Mouse (Mus musculus) thymus, postnatal 10 days (tissue): ENCODE data around the gene Gmfg.

Source experiments
- DNase-seq, 2 experiments: peaks; one replicate each; pipeline ENCODE4 v3.0.0; 2021; ENCODE audit warnings: low spot score in 2 of 2

Gene Gmfg

DNA sequence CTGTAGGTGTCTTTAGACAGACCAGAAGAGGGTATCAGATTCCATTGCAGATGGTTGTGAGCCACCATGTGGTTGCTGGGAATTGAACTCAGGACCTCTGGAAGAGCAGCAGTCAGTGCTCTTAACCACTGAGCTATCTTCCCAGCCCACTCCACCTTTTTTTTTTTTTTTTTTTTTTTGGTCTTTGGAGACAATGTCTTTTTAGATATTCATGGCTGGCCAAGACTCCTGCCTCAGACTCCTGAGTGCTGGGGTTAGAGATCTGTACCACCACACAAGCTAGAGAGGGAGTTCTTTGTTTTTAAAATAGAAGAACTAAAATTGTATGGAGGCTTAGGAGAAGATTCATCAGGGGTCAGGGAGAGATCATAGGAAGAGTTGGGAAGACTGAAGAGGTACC is 717 bp downstream of the Gmfg start:
- DNase-seq = no peak

DNA sequence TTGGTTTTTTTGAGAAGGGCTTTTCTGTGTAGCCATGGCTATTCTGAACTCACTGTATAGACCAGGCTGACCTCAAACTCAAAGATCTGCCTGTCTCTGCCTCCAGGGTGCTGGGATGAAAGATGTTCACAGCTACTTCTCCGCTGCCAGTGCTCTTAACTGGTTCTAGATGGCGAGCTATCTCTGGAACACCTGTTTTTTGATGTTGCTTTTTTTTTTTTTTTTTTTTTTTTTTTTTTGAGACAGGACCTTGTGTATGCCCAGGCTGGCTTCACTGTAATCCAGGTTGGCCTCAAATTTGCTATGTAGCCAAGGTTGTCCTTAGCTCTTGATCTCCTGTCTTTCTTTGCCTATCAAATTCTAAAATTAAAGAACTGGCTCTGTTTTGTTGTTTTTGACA is 1.5 kb downstream of the Gmfg start:
- DNase-seq = no peak

DNA sequence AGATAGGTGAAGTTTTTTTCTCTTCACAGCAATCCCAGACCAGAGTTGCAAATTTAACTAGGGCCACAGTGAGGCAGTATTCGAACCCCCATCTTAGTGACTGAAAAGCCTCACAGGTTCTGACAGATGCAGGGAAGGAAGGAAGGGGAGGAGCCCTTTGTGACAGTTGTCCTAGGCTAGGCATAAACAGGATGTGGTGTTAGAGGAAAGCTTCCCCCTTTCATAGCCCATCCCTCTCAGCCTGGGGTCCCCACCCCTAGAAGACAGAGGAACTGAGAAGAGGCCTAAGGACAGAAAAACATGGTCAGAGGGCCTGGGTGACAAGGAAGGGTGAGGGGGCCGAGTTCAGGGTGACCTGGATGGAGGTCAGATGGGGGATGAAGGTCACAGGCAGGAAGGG is 3.5 kb downstream of the Gmfg start:
- DNase-seq = peak; percentile 78 to 84

DNA sequence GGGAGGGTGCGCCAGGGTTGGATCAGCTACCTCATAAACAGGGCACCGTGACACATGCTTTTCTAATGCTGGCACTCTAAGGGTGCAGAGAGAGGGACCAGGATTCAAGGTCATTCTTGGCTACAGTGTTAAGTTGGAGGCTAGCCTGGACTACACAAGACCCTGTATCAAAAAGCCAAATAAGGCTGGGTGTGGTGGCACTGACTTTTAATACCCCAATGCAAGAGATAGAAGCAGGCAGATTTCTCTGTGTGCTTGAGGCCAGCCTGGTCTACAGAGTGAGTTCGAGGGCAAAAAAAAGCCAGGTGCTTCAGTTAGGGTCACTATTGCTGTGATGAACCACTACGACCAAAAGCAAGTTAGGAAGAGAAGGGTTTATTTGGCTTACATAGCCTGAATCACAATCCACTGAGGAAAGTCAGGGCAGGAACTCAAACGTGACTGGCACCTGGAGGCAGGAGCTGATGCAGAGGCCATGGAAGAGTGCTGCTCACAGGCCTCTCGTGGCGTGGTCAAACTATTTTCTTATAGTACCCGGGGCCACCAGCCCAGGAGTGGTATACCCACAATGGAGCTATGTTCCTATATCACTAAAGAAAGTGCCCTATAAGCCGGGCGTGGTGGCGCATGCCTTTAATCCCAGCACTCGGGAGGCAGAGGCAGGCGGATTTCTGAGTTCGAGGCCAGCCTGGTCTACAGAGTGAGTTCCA is 4.7 kb downstream of the Gmfg start:
- no peak for DNase-seq

DNA sequence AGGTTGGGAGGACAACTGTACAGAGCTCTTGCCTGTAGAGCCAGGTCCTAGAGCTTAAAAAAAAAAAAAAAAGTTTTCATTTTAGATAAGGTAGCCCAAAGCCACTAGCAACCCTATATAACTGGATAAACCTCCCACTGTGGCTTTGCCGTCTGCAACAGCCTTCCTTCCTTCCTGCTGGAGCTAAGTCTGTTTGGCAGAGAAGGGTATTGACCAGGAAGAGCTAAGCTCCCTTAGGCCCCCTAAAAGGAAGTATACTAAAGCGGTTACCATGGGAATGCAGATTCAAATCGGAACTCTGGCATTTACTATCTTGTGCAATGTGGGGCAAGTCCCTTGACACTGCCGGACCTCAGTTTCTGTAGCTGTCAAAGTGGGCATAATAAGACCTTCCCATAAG is 5.4 kb downstream of the Gmfg start:
- DNase-seq = no peak

DNA sequence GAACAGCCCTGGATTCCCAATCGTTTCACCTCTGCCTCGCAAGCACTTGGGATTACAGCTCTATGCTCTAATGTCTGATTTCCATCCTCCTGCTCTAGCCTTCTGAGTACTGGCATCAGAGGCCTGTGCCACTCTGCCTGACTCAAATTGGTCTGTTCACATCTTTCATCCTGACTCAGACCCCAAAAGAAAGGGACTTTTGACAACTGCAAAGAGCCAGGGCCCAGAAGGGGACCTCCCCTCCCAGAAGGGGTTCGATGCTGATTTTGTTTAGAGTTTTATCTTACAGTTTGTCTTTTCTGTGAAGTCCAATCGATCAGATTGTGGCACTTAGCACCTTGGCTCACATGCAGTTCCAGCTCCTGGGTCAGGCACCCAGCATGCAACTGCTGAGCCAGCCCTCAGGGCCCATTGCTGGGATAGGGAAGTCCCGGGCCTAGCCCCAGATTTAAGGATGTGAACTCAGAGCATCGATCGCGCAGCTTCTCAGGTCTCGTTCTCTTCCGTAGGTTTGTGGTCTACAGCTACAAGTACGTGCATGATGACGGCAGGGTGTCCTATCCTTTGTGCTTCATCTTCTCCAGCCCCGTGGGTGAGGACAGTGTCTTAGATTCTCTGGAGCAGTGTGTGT is 7.2 kb downstream of the Gmfg start:
- DNase-seq = no peak

DNA sequence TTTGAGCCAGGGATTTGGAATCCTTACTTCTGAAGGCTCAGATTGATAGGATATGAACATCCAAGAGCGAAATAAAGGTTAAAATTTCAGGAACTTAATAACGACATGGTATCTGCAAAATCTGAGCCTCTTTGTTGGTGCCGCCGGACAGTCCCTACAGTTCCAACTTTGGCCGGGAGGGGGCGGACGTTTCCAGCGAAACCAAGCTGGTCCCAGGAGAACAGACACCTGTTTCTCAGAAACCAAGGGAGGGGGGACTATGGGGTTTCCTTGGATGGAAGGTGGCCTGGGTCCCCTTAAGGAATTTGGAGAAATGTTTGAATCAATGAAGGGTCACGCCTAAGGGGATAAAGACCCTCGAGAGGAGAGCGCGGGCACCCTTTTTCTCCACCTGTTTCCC is 9.2 kb downstream of the Gmfg start:
- DNase-seq = peak; percentile 69 to 87

DNA sequence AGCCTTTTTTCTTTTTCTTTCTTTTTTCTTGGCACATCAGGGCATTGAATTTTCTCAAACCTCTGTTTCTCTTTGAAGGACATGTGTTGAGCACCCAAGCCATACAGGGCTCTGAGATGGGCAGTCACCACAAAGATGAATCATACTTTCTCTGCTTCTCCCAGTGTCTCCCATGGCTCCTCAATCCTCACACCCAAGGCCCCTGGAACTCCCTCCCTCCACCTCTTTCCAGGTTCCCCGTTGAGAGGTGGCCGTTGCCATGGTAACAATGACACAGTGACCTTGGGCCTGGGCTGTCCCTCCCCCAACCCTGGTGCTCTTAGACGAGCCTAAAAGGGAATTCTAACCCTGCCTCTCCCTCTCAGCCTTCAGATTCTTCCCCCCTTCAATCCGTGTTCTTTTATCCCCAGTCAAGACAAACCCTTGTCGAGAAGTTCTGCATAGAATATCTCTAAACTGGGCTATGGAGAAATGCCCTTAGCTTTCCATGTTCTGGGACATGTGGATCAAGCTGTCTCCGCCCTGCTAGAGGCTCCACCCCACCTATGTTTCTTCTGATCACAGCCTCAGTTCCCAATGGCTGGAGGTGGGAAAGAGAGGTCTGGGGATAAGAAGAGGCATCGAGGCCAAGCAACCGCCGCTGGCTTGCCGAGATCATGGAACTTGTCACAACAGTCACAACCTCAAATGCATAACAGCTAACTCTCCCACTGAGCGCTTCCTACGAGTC is 10.0 kb downstream of the Gmfg start:
- DNase-seq = no peak

DNA sequence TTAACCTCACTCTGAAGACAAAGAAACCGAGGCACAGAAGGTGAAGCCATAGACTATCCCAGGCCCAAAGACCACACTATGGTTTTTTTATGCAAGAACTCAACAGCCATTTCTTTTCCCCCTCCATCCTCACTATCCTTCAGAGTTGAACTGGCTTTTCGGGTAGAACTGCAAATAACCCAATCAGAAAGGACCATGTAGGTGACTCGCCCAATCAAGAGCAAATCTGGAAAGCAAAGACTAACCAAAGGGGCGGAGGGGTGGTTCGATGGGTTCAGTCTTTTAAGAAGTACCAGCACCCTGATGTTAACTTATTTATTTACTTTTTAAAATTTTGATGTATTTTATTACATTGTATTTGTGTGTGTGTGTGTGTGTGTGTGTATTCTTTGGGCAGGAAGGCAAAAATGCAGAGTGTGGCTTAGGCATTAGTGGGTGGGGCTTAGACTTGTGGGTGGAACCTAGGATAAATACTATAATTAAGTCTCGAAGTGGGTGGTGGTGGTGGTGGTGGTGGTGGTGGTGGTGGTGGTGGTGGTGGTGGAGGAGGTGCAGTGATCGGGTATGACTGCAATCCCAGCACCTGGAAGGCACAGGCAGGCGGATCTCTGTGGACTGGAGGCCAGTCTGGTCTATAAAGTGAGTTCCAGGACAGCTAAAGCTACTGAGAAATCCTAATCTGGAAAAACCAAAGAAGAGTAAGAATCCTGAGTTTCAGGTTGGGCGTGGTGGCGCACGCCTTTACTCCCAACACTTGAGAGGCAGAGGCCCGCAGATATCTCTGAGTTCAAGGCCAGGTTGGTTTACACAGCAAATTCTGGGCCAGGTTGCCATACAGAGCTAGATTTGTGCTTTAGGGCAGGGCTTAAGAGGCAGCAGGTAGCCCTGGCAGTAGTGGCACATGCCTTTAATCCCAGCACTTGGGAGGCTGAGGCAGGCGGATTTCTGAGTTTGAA is 10.9 kb downstream of the Gmfg start:
- DNase-seq = no peak

DNA sequence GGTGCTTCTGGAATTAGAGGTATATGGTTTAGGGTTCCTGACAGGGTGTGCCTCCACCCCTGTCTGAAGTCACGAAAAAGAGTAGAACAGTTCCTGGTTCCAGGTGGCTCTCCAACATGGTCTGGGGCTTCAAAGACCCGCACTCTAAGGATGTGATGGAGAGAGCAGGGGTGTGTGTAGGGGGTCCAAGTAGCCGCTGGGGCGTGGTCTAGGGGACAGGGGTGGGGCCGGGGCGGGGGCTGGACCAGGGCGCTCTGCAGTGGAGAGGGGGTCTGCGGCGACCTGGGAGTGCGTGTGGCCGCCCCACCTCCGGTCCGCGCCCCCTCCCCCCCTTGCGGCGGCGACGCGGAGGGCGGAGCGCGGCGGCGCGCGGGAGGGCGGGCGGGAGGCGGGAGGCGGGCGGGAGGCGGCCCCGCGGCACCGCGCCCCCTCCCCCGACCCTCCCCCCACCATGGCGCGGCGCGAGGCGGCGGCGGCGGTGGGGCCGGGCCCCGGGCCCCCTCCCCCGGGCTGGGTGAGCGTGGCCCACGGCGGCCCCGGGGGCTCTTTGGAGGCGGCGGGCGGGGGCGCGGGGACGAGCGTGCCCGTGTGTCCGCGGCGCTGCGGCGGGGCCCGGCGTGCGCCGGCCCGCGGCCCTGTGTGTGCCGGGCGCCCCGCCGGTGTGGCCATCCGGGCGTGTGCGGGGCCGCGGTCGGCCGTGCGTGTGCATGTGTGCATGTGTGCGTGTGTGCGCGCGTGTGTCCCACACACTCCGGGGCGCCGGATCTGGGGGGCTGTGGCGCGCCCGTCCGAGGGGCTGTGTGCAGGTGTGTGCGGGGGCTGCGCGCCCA is 14.5 kb downstream of the Gmfg start, which contains the start of gene Lrfn1:
TSS of gene Lrfn1 (plus strand) at position 450 of the 830 bp plus-strand sequence.
- no peak for DNase-seq

DNA sequence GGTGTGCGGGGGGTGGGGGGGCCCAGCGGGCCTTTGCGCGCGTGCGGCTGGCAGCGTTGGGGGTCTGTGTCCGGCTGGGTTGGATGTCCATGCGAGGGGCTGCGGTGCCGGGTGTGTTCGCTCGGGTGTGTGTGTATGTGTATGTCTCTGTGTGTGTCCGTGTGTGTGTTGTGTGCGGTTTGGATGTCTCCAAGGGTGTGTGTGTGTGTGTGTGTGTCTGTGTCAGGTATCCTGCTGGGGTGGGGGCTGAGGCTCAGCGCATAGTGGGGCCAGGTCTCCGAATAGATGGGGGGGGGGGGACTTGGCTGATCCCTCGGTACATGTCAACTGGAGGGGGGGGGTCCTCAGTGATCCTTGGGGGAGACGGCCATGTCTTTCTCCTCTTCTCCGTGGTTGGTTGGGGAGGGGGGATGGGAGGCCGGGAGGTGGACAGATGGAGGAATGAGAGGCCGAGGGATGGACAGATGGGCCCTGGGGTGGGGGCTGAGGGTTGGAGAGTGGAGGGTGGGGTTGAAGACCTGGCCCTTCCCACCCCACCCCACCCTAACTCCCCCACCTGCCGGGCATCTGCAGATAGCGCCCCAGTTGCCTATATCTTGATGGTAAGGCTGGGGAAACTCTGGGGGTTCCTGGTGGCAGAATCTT is 15.2 kb downstream of the Gmfg start:
- no peak for DNase-seq

DNA sequence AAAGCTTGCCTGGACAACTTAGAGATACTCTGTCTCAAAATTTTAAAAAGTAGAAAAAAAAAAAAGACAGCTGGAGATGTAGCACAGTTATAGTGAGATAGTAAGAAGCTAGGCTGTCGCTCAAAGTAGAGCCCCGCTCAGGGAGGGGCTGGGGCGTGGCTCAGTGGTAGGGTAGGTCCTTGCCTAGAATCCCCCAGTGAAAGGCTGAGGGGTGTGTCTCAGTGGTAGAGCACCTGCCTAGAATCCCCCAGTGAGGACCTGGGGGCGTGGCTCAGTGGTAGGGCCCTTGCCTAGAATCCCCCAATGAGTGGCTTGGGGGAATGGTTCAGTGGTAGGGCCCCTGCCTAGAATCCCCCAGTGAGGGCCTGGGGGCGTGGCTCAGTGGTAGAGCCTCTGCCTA is 23.1 kb downstream of the Gmfg start:
- no peak for DNase-seq

DNA sequence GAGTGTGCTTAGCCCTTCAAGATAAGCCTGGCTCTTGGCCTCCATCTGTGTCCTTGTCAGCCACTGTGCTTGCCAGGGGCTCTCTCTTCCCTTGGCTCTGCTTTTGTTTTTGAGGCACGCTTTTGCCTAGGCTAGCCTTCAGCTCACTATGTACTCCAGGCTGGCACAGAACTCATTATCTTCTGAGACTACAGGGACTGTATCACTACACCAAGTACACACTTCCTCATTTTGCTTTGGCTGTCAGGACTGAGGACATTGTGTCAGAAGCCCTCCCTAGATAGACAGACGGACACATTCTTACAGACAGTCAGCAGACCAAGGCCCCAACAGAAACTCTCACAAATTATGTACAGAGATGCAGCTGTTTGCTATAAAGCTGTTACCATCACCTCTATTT is 25.5 kb downstream of the Gmfg start:
- no peak for DNase-seq

DNA sequence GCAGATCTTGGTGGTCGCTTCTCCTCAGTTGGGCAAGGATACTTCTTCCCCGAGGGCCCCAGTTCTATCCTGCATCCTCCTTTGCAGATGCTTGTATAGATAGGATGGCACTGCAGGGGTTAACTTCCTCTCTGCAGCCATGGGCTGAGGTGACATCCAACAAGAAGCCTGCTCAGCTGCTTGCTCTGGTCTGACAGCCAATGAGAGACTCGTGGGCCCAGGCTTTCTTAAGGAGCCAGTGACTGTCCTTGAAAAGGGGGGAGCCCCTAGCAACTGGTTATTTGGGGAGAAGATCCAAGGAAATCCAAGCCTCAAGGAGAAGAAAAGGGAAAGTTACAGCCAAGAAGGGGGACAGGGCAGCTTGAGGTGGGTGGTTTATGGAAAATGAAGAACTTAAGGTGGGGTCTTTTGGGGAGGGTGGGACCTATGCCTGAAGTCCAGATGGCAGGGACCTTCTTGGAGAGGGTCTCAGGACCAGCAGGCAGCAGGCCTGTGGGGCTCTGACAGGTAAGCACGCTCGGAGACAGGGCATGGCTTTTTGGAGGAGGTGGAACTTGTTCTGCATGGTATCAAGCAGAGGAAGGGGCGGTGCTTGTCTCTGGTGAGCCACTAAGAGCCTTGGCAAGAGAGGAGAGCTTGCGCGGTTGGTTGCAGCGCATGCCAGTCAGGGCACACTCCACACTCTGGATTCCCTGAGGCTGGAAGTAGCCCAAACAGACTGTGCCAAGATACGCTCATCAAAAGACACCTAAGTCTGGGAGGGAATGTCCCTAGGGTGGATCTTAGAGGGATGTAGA is 27.4 kb downstream of the Gmfg start:
- DNase-seq = no peak

DNA sequence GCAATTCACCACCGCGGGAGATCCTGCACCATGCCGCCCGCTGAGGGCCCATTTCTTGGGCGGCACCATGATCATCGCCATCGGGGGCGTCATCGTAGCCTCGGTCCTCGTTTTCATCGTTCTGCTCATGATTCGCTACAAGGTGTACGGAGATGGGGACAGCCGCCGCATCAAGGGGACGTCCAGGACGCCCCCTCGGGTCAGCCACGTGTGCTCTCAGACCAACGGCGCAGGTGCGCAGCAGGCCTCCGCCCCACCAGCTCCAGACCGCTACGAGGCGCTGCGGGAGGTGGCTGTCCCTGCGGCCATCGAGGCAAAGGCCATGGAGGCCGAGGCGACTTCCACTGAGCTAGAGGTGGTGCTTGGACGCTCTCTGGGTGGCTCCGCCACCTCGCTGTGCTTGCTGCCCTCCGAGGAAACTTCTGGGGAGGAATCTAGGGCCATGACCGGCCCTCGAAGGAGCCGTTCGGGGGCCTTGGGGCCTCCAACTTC is 29.5 kb downstream of the Gmfg start:
- DNase-seq = no peak

DNA sequence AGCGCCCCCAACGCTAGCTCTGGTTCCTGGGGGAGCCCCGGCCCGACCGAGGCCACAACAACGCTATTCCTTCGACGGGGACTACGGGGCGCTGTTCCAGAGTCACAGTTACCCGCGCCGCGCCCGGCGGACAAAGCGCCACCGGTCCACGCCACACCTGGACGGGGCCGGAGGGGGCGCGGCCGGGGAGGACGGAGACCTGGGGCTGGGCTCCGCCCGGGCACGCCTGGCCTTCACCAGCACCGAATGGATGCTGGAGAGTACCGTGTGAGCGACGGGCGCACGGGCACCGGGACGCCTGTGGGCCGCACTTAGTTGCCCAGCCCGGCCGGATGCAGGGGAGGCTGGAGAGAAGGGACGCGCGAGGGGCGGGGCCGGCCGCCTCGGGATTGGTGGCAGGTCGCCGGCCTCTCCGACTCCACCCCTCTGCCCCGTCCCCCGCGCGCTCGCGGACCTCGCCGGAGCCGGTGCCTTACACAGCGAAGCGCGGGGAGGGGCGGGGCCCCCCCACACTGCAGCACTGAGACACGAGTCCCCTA is 30.0 kb downstream of the Gmfg start:
- no peak for DNase-seq

DNA sequence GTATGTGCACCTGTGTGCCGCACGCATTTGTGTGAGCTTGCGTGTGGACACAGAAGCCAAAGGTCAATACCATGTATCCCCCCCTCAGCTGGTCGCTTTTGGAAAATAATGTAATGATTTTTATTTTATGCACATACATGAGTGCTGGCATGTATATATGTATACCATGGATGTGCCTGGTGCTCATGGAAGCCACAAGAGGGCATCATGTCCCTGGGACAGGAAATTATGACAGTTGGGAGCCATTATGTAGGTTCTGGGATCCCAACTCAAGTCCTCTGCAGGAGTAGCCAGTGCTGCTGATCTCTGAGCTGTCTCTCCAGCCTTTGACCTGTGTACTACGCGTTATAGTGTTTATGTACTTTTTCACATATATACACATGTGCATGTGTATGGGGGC is 38.9 kb downstream of the Gmfg start:
- no peak for DNase-seq

DNA sequence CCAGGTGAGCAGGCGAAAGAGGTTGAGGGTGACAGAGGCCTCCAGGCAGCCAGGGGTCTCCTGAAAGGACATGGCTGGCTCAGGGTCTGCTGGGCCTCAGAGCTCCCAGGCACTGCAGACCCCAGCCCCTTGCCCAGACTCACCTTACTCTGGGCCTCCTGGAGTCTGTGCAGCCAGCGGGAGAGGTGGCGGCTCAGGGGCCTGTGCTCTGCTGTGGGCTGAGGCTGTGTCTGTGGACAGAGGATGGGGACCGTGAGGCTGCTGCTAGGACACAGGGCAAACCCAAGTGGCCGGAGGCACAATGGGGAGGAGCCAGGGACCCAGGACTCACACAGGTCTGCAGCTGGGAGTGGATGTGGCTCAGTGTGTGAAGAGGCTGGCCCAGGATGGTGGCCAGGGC is 40.1 kb downstream of the Gmfg start:
- DNase-seq = no peak

DNA sequence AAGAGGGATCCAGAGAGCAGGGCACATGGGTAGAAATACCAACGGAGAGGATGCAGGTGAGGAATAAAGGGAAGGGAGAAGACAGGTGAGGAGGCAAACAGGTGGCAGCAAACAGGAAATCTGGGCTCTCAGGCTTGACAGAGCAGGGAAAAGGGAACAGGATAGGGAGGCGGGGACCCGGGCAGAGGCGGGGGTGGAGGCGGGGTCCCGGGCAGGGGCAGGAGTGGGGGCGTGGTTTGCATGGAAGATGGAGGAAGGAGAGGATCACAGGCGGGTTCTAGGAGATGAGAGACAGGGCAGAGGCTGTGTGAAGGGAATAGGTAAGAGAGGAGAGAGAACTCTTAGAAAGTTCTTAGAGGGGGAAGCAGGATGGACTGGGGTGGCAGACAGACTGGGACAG is 41.6 kb downstream of the Gmfg start:
- no peak for DNase-seq
